Mouse (Mus musculus): ENCODE measurements around the gene Isg20.

DNA sequence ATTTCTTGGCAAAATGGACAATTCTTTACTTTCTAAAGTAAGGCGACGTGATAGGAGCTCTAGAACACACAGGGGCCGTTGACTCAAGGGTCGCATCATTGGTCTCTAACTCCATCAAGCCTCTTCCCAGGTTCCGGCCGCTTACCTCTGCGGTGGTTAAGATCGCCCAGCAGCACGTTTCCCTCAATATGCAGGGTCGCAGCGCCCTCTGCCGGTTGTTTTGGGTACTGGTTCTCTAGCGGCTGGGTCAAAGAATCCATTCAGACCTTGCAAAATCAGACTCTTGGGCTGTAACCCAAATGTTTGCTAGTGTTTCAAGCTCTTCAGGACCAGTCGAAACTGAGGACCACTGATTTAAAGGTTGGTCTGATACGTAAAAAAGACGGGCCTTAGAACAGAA, 22.6 kb upstream of the Isg20 start:
- TF ChIP-seq SIN3A (IDR thresholded peaks at IDR 0.05; ENCODE audit: low read length), result no peak
- TF ChIP-seq POLR2A (IDR thresholded peaks at IDR 0.05; ENCODE audit: control insufficient read depth in 1 of 2, insufficient read depth in 1 of 2, low read depth in 1 of 2, low read length in 2 of 2, poor library complexity in 1 of 2), result no peak
- no peak for TF ChIP-seq CHD1 (IDR thresholded peaks at IDR 0.05; ENCODE audit: low read depth, low read length)
- TF ChIP-seq MAX (IDR thresholded peaks at IDR 0.05; ENCODE audit: low read length), result no peak
- no peak for TF ChIP-seq USF1 (IDR thresholded peaks at IDR 0.05; ENCODE audit: low read depth, low read length)
- no peak for TF ChIP-seq EP300 (IDR thresholded peaks at IDR 0.05; ENCODE audit: low read depth in 1 of 2, low read length in 2 of 2)
- peak; percentile 72 to 98 (median 86) for TF ChIP-seq CTCF (IDR thresholded peaks at IDR 0.05 in 2 of 3, conservative IDR thresholded peaks at IDR 0.05 in 1 of 3; ENCODE audit: control insufficient read depth in 1 of 3, insufficient read depth in 1 of 3, low read depth in 2 of 3, low read length in 3 of 3, poor library complexity in 1 of 3, severe bottlenecking in 1 of 3)
- no peak for TF ChIP-seq ZNF384 (IDR thresholded peaks at IDR 0.05; ENCODE audit: low read depth, low read length)
